Mouse (Mus musculus) heart, postnatal 4 days (tissue): ENCODE measurements around the gene Col26a1. TPM values are rescaled to one million over a fixed set of nuclear protein-coding genes. Genes with fewer than 3 reads are reported as not detected.

Source experiments
- DNase-seq: peaks from one replicate; pipeline ENCODE4 v3.0.0; 2021
- total RNA-seq, 2 experiments: library from RNA; stranded (reverse); gene quantifications; 2 replicates each; pipeline ENCODE4 v1.2.3; 2021

The Col26a1 gene
- total RNA-seq, 2 experiments from 2014 or later: 10.7 to 11.4 TPM

GRCm38 (mm10) chr5:136806379-136807056 is 76.5 kb downstream of the Col26a1 start:
- no peak for DNase-seq

- peak; percentile 24 for DNase-seq
Measured at GRCm38 (mm10) chr5:136805019-136805418, 78.0 kb downstream of the Col26a1 start.

GRCm38 (mm10) chr5:136804246-136804645 is 78.8 kb downstream of the Col26a1 start:
- DNase-seq: no peak

- DNase-seq: peak; percentile 54
Measured at GRCm38 (mm10) chr5:136802732-136803131, 80.3 kb downstream of the Col26a1 start.

GRCm38 (mm10) chr5:136796917-136797316 is 86.1 kb downstream of the Col26a1 start:
- no peak for DNase-seq

GRCm38 (mm10) chr5:136793807-136794206 is 89.2 kb downstream of the Col26a1 start:
- no peak for DNase-seq

GRCm38 (mm10) chr5:136792541-136792940 is 90.5 kb downstream of the Col26a1 start:
- DNase-seq: no peak

GRCm38 (mm10) chr5:136791204-136791603 is 91.8 kb downstream of the Col26a1 start:
- DNase-seq: no peak

GRCm38 (mm10) chr5:136790570-136791196 is 92.3 kb downstream of the Col26a1 start:
- peak; percentile 95 for DNase-seq

- DNase-seq: no peak
Measured at GRCm38 (mm10) chr5:136784531-136784930, 98.5 kb downstream of the Col26a1 start.

- DNase-seq: no peak
Measured at GRCm38 (mm10) chr5:136782600-136782999, 100.4 kb downstream of the Col26a1 start.

- DNase-seq: peak; percentile 65
Measured at GRCm38 (mm10) chr5:136780465-136780864, 102.5 kb downstream of the Col26a1 start.

- DNase-seq: no peak
Measured at GRCm38 (mm10) chr5:136779946-136780345, 103.1 kb downstream of the Col26a1 start.

GRCm38 (mm10) chr5:136775548-136775947 is 107.5 kb downstream of the Col26a1 start:
- peak; percentile 27 for DNase-seq

GRCm38 (mm10) chr5:136773044-136774039 is 109.7 kb downstream of the Col26a1 start:
- peak; percentile 15 for DNase-seq

GRCm38 (mm10) chr5:136771132-136771531 is 111.9 kb downstream of the Col26a1 start:
- no peak for DNase-seq

- no peak for DNase-seq
Measured at GRCm38 (mm10) chr5:136767304-136767703, 115.7 kb downstream of the Col26a1 start.

- peak; percentile 52 for DNase-seq
Measured at GRCm38 (mm10) chr5:136764157-136764669, 118.8 kb downstream of the Col26a1 start.

- no peak for DNase-seq
Measured at GRCm38 (mm10) chr5:136760345-136760744, 122.7 kb downstream of the Col26a1 start.

- DNase-seq: no peak
Measured at GRCm38 (mm10) chr5:136759781-136760180, 123.2 kb downstream of the Col26a1 start.

- peak; percentile 75 for DNase-seq
Measured at GRCm38 (mm10) chr5:136755696-136756095, 127.3 kb downstream of the Col26a1 start.

GRCm38 (mm10) chr5:136754053-136754591 is 128.9 kb downstream of the Col26a1 start:
- DNase-seq: peak; percentile 21
